Mouse (Mus musculus) liver, adult (tissue): Measurements from ENCODE around the gene Cenpp.

Experiments used
- GATA4 ChIP-seq: IDR thresholded peaks from 2 replicates; pipeline ENCODE4 v1.6.1; 2014; ENCODE audit warnings: mild to moderate bottlenecking, low read length; ENCODE audit not compliant: insufficient replicate concordance

The Cenpp gene

DNA sequence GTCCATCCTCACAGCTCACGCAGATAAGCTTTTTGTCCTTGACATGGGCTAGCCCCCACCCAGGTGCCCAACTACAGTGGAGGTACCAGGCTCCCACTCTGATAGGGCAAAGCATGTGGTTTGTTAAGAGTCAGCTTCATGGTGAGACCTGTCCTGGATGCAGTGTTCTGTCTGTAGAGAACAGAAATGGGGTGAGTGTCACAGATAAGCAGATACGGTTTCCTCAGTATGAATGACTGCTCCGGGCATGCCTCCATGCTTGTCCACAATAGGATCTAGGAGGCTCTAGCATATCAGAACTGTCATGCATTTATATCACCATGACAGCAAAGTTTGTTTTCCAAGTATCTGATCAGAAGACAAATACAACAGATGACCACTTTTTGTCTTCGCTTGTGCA, 186.7 kb downstream of the Cenpp start:
- TF ChIP-seq GATA4: no peak

DNA sequence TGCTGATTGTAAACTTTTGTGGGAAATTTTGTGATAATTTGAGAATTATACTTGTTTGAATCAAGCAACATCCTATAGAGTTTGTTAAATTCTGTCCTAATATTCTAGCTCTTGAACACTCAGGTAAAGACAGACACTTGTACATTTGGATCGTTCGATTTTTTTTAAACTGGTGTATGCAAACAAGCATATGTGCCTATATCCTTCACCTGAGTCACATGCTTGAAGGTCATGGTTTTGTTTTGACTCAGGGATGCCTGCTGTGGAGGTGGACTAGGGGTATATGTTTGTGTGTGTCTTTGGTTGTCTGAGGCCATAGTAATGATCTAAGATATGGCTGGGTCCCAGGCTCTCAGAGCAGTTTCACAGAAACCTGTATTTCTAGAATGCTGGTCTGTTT, 189.7 kb downstream of the Cenpp start:
- TF ChIP-seq GATA4: no peak

DNA sequence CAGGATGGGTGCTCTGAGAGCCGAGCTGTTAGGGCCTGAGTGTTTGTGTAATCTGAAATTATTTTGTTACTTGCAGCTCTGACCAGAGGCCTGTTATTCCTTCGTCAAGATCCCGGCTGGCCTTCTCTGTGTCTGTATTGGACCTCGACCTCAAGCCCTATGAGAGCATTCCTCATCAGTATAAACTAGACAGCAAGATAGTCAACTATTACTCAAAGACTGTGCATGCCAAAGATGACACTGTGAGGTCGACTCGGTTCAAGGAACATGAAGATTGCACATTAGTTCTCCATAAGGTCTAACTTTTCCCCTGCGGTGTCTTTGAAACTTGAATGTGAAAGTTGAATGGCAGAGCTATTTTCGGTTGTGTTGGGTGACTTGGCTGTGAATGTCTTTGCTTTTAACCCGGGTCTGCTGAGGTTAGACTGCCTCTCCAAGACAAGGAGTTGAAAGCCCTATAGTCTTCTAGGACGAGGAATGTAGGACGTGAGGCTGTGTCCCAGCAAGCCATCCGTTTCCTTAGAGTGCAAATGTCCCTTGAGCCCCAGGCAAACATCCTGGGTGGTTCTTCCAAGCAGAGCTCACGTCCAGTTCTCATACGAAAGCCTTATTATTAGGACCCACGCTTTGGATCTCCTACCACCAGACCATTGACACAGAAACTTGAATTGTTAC, 191.0 kb downstream of the Cenpp start:
- TF ChIP-seq GATA4: no peak

DNA sequence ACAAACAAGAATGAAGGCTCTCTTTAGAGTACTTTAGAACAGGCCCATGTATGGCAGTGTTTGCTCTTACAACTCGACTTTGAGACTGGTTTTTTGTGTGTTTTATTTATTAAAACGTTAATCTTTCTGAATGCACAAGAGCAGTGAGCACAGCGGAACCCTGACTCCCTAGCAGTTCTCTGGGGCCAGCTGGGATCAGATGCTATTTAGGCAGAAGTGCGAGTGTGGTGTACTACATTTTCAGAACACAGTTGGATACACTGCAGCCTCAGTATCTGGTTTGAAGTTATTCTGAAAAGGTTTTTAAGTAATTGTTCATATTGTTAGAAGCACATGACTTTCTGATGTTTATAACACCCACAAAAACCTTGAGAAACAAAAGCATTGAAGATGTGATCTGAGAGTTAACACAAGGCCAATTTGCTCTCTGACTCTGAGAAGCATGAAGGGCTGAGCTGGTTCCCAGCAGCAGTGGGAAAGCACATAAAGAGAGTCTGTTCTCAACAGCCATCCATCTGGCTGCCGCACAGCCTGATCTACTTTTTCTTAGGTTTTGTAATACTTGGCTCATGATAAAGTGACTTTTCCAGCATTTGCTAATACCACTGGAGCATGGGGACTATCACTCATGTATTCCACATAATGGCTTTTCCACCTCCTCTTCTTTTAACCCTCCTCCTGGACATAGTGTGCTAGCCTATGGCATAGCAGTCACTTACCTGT, 191.7 kb downstream of the Cenpp start:
- TF ChIP-seq GATA4: no peak

DNA sequence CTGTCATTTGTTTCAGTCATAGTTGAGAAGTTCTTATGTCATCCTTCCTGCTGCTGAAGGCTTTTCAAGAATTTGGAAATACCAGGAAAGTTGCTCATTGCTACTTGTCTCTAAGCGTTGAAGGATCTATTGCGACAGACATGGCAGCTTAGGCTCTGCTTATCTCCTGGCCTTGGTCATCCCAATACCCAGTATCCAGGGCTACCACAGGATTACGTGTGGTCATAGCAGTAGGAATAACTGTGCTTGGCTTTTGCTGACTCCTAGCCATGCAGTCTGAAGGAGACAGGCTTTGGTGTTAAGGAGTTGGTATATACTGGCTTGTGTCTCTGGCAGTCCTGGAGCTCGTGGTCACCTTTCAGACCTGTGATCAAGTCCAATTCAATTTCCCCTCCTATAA, 192.3 kb downstream of the Cenpp start:
- no peak for TF ChIP-seq GATA4

DNA sequence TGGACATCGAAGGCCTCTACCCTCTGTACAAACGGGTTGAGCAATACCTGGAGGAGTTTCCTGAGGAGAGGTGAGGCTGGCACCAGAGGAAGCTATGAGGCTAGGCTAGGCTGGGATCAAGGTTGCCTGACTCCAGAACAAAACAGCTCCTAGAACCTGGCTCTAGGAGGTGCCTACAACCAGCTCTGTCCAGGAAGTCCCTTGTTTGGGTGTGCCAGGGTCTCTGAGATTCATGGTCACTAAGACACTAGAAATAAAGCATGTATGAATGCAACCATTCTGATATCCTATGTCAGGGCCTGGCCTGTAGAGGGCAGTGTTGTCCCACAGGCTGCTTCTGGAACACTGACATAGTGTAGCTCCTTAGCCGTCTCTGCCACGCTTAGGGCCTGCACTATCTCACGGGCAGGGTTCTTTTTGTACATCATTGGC, 203.3 kb downstream of the Cenpp start:
- no peak for TF ChIP-seq GATA4

DNA sequence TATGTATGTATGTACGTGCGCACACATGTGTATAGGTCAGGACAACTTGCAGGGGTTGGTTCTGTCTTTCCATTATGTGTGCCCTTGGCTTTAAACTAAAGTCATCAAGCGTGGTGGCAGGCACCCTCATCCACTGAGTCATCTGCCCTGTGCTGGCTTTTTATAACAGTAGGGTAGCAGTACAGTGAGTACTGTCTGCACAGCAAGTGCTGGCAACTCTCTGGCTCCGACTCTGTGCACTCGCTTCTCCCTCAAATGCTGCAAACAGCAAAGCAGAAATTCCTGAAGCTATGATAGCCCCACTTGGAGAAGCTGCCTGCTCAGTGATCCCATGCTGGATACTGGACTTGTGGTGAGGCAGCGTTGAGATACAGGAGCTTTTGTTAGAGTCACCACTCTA, 208.1 kb downstream of the Cenpp start:
- no peak for TF ChIP-seq GATA4

DNA sequence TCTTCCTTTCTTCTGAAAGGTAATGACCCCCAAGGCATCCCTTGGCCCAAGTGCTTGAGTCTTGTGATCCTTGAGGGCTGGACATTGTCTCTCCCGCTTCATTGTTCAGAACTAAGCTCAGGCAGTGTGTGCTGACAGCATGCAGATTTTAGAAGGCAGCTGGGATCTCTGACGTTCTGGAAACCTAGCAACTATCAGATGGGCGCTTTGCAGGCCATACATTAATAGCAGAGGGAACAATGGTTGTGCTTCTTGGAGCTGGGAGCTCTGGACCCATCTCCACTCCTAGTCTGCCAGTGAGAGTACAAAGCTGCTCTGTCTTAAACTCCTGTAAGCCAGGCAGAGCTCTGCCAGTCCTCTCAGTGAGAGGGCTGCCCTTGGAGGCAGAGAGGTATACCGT, 216.4 kb downstream of the Cenpp start:
- TF ChIP-seq GATA4: no peak

DNA sequence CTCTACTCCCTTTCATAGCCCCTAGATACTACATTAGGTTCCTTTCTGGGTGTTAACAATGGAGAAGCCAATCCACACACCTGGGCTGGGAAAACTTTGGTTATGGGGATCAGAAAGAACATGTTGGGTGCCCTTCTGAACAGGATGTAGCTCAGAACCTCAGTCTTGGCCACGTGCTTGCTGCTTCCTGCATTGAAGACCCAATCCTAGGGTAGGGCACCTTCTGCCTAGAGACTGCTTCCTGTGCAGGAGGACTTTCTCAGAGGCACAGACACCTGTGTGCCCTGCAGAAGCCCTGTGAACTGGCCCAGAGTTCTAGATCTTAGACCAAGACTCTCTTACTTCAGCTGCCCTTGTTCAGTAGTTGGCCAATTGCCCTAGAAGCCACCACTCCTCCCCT, 216.8 kb downstream of the Cenpp start:
- TF ChIP-seq GATA4: no peak

DNA sequence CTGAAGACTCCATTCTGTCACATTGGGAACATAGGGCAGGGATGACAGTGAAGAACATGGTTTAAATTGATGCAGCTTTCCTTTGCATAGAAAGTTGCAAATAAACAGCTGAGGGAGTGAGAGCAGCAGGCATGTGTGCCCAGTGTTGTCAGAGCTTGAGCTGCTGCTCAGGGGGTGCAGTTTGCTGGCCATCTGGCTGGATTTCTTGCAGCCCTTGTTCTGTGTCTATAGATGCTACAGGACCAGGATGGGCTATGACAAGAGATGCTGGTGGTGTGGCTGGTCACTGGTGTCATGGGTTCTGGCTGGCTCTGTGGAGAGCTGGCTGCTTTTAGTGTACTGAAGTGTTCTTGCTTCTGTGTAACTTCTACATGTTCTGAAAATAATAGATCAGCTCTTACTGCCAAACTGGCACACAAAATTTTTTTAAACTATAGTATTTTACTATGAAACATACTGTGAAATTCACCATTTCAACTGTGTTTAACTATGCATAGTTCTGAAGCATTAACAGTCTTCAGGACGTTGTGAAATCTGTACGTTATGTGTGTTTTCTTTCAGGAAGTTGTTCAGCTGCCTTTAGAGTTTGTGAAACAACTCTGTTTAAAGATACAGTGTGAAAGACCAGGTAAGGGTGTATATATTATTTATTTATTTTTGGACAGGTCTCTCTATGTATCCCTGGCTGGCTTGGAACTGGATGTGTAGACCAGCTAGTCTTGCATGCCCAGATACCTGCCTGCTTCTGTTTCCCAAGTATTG, 219.1 kb downstream of the Cenpp start:
- no peak for TF ChIP-seq GATA4

DNA sequence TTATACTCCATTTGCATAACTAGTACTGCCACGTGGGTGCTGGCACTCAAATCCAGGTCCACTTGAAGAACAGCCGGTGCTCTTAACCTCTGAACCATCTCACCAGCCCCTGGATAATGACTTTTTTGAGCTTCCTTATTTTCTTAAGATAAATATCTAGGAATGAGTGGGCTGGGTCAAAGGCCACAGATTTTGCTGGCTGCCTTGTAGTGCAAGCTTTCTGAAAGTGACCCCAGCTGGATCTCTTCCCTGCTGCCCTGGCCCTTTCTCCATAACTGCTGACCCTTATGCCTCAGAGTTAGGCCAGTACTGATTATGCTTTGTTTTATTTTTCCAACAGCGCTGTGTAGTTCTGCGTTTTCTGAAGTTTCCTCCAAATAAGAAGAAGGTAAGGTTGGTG, 222.1 kb downstream of the Cenpp start:
- no peak for TF ChIP-seq GATA4

DNA sequence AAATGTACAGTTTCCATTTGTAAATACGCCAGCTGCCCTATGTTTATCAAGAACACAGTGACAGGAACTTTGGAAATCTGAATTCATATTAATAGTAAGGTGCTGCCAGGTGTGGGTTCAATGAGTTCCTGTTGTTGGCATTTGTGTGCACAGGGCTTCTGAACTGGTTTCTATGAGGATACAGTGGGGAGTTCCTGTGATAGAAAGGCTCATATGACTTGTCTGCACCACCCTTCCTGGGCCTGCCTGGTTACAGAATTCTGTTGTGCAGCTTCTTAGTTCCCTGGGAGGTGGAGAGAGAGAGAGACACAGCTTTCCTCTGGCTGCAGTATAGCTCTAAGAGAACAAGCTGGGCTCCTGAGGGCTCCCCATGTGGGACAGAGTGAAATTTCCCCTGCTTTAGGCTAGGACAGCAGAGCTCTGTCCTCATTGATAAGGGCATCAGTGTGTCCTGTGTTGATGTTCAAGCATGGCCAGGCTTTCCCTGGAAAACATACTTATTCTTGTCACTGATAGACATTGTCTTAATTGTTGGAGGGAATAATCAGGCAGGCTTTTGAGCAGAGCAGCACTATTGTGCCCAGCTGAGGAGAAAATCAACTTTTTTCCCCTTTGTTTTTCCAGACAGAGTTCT, 224.4 kb downstream of the Cenpp start:
- no peak for TF ChIP-seq GATA4

DNA sequence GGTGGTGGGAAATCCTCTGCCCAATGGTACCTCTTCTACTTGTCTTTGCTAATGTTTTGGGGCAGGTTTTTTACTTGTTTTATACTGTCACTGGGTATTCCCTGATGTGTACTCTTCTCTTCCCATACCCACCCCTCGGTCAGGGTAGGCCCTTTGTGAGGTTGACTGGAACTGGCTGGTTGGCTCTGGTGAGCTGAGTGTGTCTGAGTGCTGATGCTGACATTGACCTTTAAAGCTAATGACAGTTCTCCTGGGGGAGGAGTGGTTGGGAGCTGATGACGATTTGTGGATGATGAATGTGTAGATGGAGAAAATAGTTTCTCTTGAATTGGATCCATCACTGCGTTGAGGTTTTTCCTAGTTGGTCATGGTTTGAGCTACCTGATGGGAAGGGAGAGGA, 225.8 kb downstream of the Cenpp start:
- TF ChIP-seq GATA4: no peak

DNA sequence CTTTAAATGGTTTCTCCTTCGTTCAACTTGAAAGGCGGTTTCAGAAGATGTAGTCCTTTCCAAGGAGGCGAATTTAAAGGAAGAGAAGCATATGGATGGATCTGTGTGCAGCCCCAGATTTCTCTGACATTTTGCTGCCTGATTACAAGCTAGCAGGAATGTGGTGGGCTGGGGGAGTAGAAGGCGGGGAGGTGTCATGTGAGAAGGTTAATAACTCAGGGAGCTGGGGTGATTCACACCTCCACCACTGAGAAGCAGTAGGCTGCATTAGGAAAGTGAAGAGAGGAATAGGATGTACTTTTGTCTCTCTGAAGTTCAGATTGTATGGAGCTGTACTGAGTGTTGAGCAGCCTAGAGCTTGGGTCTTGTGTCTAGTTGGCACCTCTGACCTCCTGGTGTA, 230.6 kb downstream of the Cenpp start:
- no peak for TF ChIP-seq GATA4

DNA sequence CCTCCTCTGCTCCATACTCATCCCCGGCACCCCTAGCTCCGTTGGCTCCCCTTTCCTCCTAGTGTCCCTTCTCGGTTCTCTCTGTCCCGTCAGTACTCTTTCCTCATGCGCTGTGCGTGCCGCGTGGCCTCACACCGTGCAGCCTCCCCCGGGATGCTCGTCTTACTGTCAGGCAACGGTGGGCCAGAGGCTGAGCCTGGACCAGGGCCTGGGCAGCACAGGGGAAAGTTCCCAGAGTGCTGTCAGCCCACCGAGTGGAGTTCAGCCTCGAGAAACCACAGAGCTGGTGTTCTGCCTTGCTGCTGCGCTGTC, 231.0 kb downstream of the Cenpp start:
- no peak for TF ChIP-seq GATA4
